Mouse (Mus musculus): Measurements from ENCODE around the gene Sox5.

DNA sequence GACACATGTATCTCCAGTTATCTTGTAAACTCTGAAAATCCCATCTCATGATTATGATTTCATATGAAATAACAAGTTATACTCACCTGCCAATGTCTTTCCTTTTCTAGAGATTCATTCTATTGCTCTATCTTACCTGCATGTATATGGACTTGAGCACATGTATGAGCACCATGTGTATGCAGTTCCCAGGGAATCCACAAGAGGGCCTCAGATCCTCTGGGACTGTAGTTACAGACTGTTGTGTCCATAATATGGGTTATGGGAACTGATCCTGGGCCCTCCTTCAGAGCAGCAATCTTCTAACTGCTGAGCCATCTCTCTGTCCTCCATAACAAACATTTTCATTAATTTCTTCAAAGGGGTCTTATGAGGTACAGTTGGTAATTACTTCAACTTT, 234.6 kb downstream of the Sox5 start:
- no peak for TF ChIP-seq CTCF (IDR thresholded peaks at IDR 0.05; ENCODE audit: extremely low read depth, insufficient read depth, insufficient read length, insufficient replicate concordance)
- no peak for TF ChIP-seq POLR2A (IDR thresholded peaks at IDR 0.05; ENCODE audit: low read depth, low read length)

Measured in spleen, adult 2 months (tissue).